Mouse (Mus musculus) T-helper 2 cell (primary cell): ENCODE results near the gene Rgs12.

Experiments
- in situ Hi-C: fragments of 300-600 bp; cut with MboI, MseI; formaldehyde crosslinking; loops from one replicate; pipeline ENCODE4 v1.15.1; 2025; ENCODE audit warnings: high pct_unique_total_duplicates

The Rgs12 gene

GRCm38 (mm10) chr5:34948861-34949760 lies at the start of gene Rgs12:
Rgs12 (plus strand) TSS chr5:34949445.
- in situ Hi-C loops = no loop called here

GRCm38 (mm10) chr5:34899787-34900469 lies 49.3 kb upstream of the Rgs12 start:
- in situ Hi-C loops = no loop called here

GRCm38 (mm10) chr5:34902371-34902770 lies 46.9 kb upstream of the Rgs12 start:
- in situ Hi-C loops = no loop called here

GRCm38 (mm10) chr5:34902811-34903385 lies 46.3 kb upstream of the Rgs12 start:
- in situ Hi-C loops = no loop called here

- in situ Hi-C loops = no loop called here
Measured at GRCm38 (mm10) chr5:34904412-34904811, 44.8 kb upstream of the Rgs12 start.

GRCm38 (mm10) chr5:34907230-34907629 lies 42.0 kb upstream of the Rgs12 start:
- in situ Hi-C loops = no loop called here

GRCm38 (mm10) chr5:34907910-34908725 lies 41.1 kb upstream of the Rgs12 start, which contains the start of gene Msantd1:
Msantd1 (plus strand) TSS chr5:34908012.
- in situ Hi-C loops = no loop called here

GRCm38 (mm10) chr5:34908726-34909633 lies 40.3 kb upstream of the Rgs12 start:
- in situ Hi-C loops = no loop called here

- in situ Hi-C loops = no loop called here
Measured at GRCm38 (mm10) chr5:34909634-34910503, 39.4 kb upstream of the Rgs12 start.

GRCm38 (mm10) chr5:34910504-34910815 lies 38.8 kb upstream of the Rgs12 start:
- in situ Hi-C loops = no loop called here

- in situ Hi-C loops = loop anchor here (5.0 kb wide), 2 partner anchors 132 to 592 kb away; no protein-coding TSS in a partner anchor
Measured at GRCm38 (mm10) chr5:34915801-34916200, 33.4 kb upstream of the Rgs12 start.

- in situ Hi-C loops = loop anchor here (5.0 kb wide), 2 partner anchors 130 to 590 kb away; no protein-coding TSS in a partner anchor
Measured at GRCm38 (mm10) chr5:34917234-34917655, 32.0 kb upstream of the Rgs12 start.

GRCm38 (mm10) chr5:34918785-34919184 lies 30.5 kb upstream of the Rgs12 start:
- in situ Hi-C loops = loop anchor here (5.0 kb wide), 2 partner anchors 129 to 589 kb away; no protein-coding TSS in a partner anchor

- in situ Hi-C loops = no loop called here
Measured at GRCm38 (mm10) chr5:34922531-34922930, 26.7 kb upstream of the Rgs12 start.

GRCm38 (mm10) chr5:34923920-34924319 lies 25.3 kb upstream of the Rgs12 start:
- in situ Hi-C loops = no loop called here

GRCm38 (mm10) chr5:34924519-34924918 lies 24.7 kb upstream of the Rgs12 start:
- in situ Hi-C loops = no loop called here

- in situ Hi-C loops = no loop called here
Measured at GRCm38 (mm10) chr5:34927648-34928047, 21.6 kb upstream of the Rgs12 start.

- in situ Hi-C loops = no loop called here
Measured at GRCm38 (mm10) chr5:34930151-34930975, 18.9 kb upstream of the Rgs12 start.
